Mouse (Mus musculus) urinary bladder, adult 18-20 months (tissue): ENCODE data around the gene Epo.

Source experiments
- DNase-seq, 2 experiments: peaks; one replicate each; pipeline ENCODE4 v3.0.0; 2022; ENCODE audit warnings: low spot score in 2 of 2, mixed read lengths in 2 of 2

The Epo gene

GRCm38 (mm10) chr5:137519691-137520550, 13.1 kb downstream of the Epo start:
- no peak for DNase-seq

- DNase-seq = no peak
These were observed 14.6 kb downstream of the Epo start, which contains the start of gene Gigyf1 for GRCm38 (mm10) chr5:137518436-137518835. TSS of gene Gigyf1 (plus strand) at chr5:137518548.

- DNase-seq = no peak
These were observed 18.2 kb downstream of the Epo start for GRCm38 (mm10) chr5:137514811-137515210.

- no peak for DNase-seq
These were observed 18.9 kb downstream of the Epo start for GRCm38 (mm10) chr5:137513951-137514721.

- no peak for DNase-seq
These were observed 19.9 kb downstream of the Epo start for GRCm38 (mm10) chr5:137512847-137513794.

- DNase-seq = no peak
These were observed 21.3 kb downstream of the Epo start for GRCm38 (mm10) chr5:137511706-137512105.

- no peak for DNase-seq
These were observed 22.3 kb downstream of the Epo start for GRCm38 (mm10) chr5:137510573-137511390.

- peak; percentile 63 to 78 for DNase-seq
These were observed 23.0 kb downstream of the Epo start for GRCm38 (mm10) chr5:137510014-137510501.

- DNase-seq = no peak
These were observed 29.0 kb downstream of the Epo start for GRCm38 (mm10) chr5:137504041-137504440.

GRCm38 (mm10) chr5:137502667-137503110, 30.4 kb downstream of the Epo start:
- DNase-seq = peak in 1 of 2 experiments; percentile 75

- DNase-seq = peak; percentile 100
These were observed 31.1 kb downstream of the Epo start, which contains the start of gene Pop7 for GRCm38 (mm10) chr5:137501709-137502666. TSS of gene Pop7 (minus strand) at chr5:137502518.

GRCm38 (mm10) chr5:137500186-137500585, 32.9 kb downstream of the Epo start:
- no peak for DNase-seq

GRCm38 (mm10) chr5:137493831-137494230, 39.2 kb downstream of the Epo start:
- no peak for DNase-seq

GRCm38 (mm10) chr5:137491559-137491958, 41.5 kb downstream of the Epo start:
- DNase-seq = no peak

- DNase-seq = no peak
These were observed 45.4 kb downstream of the Epo start for GRCm38 (mm10) chr5:137487616-137488015.

GRCm38 (mm10) chr5:137485851-137486155, 47.2 kb downstream of the Epo start:
- no peak for DNase-seq

GRCm38 (mm10) chr5:137485071-137485850, 47.8 kb downstream of the Epo start:
- no peak for DNase-seq

- no peak for DNase-seq
These were observed 51.1 kb downstream of the Epo start for GRCm38 (mm10) chr5:137481897-137482296.

GRCm38 (mm10) chr5:137481138-137481537, 51.9 kb downstream of the Epo start:
- peak; percentile 24 to 47 for DNase-seq
